Comparison of ENCODE assay signal across 9 mouse cellular contexts in the genomic region with DNA sequence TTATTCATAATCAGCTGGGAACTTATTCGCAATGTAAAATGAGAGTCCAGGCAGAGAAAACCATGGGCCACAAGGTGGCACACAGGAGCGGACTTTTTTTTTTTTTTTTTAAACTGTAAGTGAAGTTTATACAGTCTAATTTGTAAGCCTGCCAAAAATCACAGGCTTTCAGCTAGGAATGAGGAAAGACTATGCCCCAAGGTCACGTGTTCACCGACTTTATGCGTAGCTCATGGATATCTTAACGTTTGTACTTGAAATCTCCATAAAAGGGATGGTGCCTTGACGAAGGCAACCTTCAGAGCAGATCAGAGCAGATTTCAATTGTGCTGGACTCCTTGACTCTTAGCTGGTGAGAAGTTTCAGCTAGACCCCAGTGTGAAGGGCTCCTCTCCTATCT.
DNase-seq lines count a peak whose midpoint lies in the region; ATAC-seq lines count a peak whose summit lies in the region.
"Had no signal": no experiment of that assay in that cellular context is flagged by ENCODE, and none has a peak within 500 bp of the region (broad histone marks: within the 10 kb centered on the region; RNA-seq: fewer than 3 reads in every experiment).

No protein-coding gene starts in this region.

- no peaks in the 10 kb centered on the region for H3K27me3 ChIP-seq in midbrain, embryonic 11.5 days (ENCODE audit: control insufficient read depth, insufficient read depth, low read length)
- H3K27me3 ChIP-seq in midbrain, embryonic 16.5 days (ENCODE audit: control insufficient read depth, insufficient read depth, low read depth, low read length) = no peaks in the 10 kb centered on the region

- DNase-seq in cerebellum, adult 11 months = peak; percentile 20
- DNase-seq in cerebellum, postnatal 4 days (ENCODE audit: low spot score in 2 of 2) = no peak
- peak; percentile 81 for DNase-seq in midbrain, embryonic 11.5 days (ENCODE audit: low spot score, missing footprints)
- DNase-seq in induced T-regulatory cell, adult 2 months (ENCODE audit: low read depth) = peak; percentile 16
- no peak for DNase-seq in embryo, embryonic 10.5 days (ENCODE audit: low spot score)
- no peak for DNase-seq in layer of hippocampus, adult 8-10 months (ENCODE audit: low spot score in 2 of 2)
- DNase-seq: layer of hippocampus, postnatal 36 days had no signal

- H3K4me3 ChIP-seq in midbrain, embryonic 11.5 days (ENCODE audit: low read depth, low read length) = no peak overlapping the region
- no peak overlapping the region for H3K4me3 ChIP-seq in midbrain, embryonic 16.5 days (ENCODE audit: low read depth, low read length)

- no peak for ATAC-seq in midbrain, embryonic 11.5 days (ENCODE audit: low FRiP score)
- no peak for ATAC-seq in midbrain, embryonic 16.5 days
- ATAC-seq in megakaryocyte progenitor cell, adult 5-6 weeks (replicated peaks; ENCODE audit: poor library complexity) = 0 out of 2 replicates have a peak, but pooled peaks have one; percentile 47

- H3K4me2 ChIP-seq in midbrain, embryonic 11.5 days = no peak overlapping the region
- H3K4me2 ChIP-seq in midbrain, embryonic 16.5 days (ENCODE audit: low read length) = no peak overlapping the region

- no peaks in the 10 kb centered on the region for H3K4me1 ChIP-seq in midbrain, embryonic 11.5 days (ENCODE audit: control insufficient read depth, insufficient read depth, low read length)
- peaks cover 3% of the 10 kb centered on the region for H3K4me1 ChIP-seq in midbrain, embryonic 16.5 days (ENCODE audit: control insufficient read depth, insufficient read depth, low read length)

- H3K9me3 ChIP-seq in midbrain, embryonic 11.5 days (ENCODE audit: control insufficient read depth, low read length) = no peaks in the 10 kb centered on the region
- H3K9me3 ChIP-seq in midbrain, embryonic 16.5 days (replicated peaks; ENCODE audit: control insufficient read depth, low read length, poor library complexity, severe bottlenecking) = no peaks in the 10 kb centered on the region

- H3K27ac ChIP-seq in midbrain, embryonic 11.5 days (ENCODE audit: low read depth, low read length) = no peak overlapping the region
- H3K27ac ChIP-seq in midbrain, embryonic 16.5 days (ENCODE audit: low read length) = no peak overlapping the region

- WGBS in midbrain, embryonic 11.5 days = 77% methylated on average over 7 of the region's 7 CpGs
- 70% methylated on average over 7 of the region's 7 CpGs for WGBS in midbrain, embryonic 16.5 days

- H3K9ac ChIP-seq in midbrain, embryonic 11.5 days (ENCODE audit: low read length) = no peak overlapping the region
- no peak overlapping the region for H3K9ac ChIP-seq in midbrain, embryonic 16.5 days (ENCODE audit: low read depth, low read length)

- peaks cover 2% of the 10 kb centered on the region; the same call in 1 of the 2 replicates for H3K36me3 ChIP-seq in midbrain, embryonic 11.5 days (ENCODE audit: control insufficient read depth, insufficient read depth, low read length)
- H3K36me3 ChIP-seq in midbrain, embryonic 16.5 days (ENCODE audit: control insufficient read depth, insufficient read depth, low read length) = no peaks in the 10 kb centered on the region

Comparison
In these comparisons a context has a peak if more than half of its experiments do, and no peak if none do; other contexts are left out.
1. DNase-seq: peak in cerebellum, adult 11 months (single experiment), midbrain, embryonic 11.5 days (single experiment) and induced T-regulatory cell, adult 2 months (single experiment); none in cerebellum, postnatal 4 days (0 of 2), embryo, embryonic 10.5 days (single experiment) and layer of hippocampus, adult 8-10 months (0 of 2).